Mouse (Mus musculus): Measurements from ENCODE around the gene Gmeb2. TPM values are rescaled to one million over a fixed set of nuclear protein-coding genes. Genes with fewer than 3 reads are reported as not detected.

Gmeb2 gene
- polyA plus RNA-seq, 1 experiment from 2014 or later, result 22.3 TPM

DNA sequence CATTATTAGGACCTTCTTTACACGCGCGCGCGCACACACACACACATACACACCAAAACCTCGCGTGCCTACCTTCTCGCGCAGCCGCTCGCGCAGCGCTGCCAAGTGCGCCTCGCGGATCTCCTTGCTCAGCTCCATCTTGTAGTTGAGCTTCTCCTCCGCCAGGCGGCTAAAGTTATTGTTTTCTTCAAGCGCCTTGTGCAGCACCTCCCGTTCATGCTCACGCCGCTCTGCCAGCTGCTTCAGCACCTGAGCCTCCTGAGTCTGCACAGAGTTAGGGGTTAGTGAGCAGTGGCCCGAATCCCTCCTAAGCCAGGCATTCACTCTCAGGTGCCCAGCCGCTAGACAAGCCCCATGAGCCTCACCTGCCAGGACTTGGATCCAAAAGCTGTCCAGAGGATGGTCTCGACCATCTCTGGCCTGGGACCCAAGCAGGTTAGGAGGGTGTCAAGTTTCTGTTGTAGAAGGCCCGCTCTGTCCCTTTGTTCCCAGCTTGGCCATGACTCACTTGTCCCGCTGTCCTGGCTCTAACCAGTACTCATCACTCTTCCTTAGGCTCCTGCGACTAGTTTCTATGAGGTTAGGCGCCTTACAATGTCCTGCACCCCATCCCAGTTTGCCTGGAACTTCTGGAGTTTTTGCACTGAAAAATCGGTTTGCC is 19.4 kb upstream of the Gmeb2 start:
- no peak overlapping the region for H3K4me3 ChIP-seq (replicated peaks)
- H3K4me2 ChIP-seq, result peak overlapping the region; percentile 22
- peaks cover 43% of the 10 kb centered on the region for H3K36me3 ChIP-seq (replicated peaks)
- H3K27ac ChIP-seq, result no peak overlapping the region
- H3K4me1 ChIP-seq, result peaks cover 15% of the 10 kb centered on the region; the same call in 1 of the 2 replicates
- 12% methylated on average over 30 of the region's 30 CpGs for WGBS
- no peaks in the 10 kb centered on the region for H3K9me3 ChIP-seq
- peaks cover 36% of the 10 kb centered on the region for H3K27me3 ChIP-seq
- ATAC-seq (ENCODE audit: low FRiP score), result peak; percentile 68
- H3K9ac ChIP-seq, result no peak overlapping the region

DNA sequence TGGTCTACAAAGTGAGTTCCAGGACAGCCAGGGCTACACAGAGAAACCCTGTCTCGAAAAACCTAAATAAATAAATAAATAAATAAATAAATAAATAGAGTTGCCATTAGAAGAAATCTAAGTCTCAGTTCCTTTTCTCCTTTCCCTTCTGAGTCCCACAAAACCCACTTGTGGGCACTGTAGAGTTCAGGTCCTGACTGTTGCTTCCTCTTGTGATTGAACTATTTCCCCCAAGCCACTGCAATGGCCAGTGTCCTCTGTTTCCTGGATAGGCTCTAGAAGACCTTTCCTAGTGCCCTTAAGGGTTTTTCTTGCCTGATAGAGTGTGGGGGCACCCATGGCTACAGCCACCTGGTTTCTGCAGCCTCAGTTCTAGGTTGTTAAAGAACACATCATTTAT is 17.1 kb upstream of the Gmeb2 start:
- peaks cover 31% of the 10 kb centered on the region for H3K27me3 ChIP-seq
- H3K9ac ChIP-seq, result no peak overlapping the region
- peaks cover 55% of the 10 kb centered on the region for H3K36me3 ChIP-seq (replicated peaks)
- peaks cover 10% of the 10 kb centered on the region; the same call in 1 of the 2 replicates for H3K4me1 ChIP-seq
- no peak overlapping the region for H3K27ac ChIP-seq
- no peak overlapping the region for H3K4me2 ChIP-seq
- H3K4me3 ChIP-seq (replicated peaks), result no peak overlapping the region
- no peaks in the 10 kb centered on the region for H3K9me3 ChIP-seq
- WGBS, result 83% methylated on average over 1 of the region's 1 CpGs
- no peak for ATAC-seq (ENCODE audit: low FRiP score)

DNA sequence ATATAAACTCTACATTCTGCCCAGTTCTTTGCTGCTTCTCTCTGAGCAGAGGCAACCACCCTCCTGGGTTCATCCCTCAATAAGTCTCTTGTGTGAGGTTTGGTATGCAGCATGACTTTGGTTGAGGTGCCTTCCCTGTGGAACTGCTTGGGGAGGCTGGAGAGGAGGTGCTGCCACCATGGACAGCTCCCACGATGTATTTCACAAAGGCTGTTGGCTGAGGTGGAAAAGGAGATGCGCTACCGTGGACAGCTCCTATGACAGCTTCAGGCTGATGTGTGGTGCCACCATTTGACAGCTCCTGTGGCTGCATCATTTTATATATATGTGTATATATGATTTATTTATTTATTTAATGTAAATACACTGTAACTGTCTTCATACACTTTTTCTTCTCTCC is 14.2 kb upstream of the Gmeb2 start:
- Histone ChIP-seq H3K27ac (no peak overlapping the region), H3K9me3 (no peaks in the 10 kb centered on the region), H3K27me3 (peaks cover 17% of the 10 kb centered on the region), H3K36me3 (replicated peaks) (peaks cover 37% of the 10 kb centered on the region), H3K4me3 (replicated peaks) (no peak overlapping the region), H3K9ac (no peak overlapping the region), H3K4me1 (peaks cover 5% of the 10 kb centered on the region; the same call in 1 of the 2 replicates), H3K4me2 (no peak overlapping the region)
- ATAC-seq (ENCODE audit: low FRiP score), result no peak
- WGBS, result 38% methylated on average over 3 of the region's 3 CpGs

DNA sequence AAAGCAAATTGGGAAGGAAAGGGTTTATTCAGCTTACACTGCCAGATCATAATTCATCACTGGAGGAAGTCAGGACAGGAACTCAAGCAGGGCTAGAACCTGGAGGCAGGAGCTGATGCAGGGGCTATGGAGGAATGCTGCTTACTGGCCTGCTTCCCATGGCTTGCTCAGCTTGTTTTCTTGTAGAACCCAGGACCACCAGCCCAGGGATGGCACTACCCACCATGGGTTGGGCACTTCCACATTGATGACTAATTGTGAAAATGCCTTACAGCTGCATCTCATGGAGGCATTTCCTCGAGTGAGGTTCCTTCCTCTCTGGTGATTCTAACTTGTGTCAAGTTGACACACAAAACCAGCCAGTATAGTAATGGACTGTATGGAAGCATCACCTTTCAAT is 3.1 kb upstream of the Gmeb2 start:
- H3K4me1 ChIP-seq, result peaks cover 21% of the 10 kb centered on the region
- H3K4me2 ChIP-seq, result no peak overlapping the region
- 94% methylated on average over 1 of the region's 1 CpGs for WGBS
- no peak overlapping the region for H3K4me3 ChIP-seq (replicated peaks)
- no peak overlapping the region for H3K9ac ChIP-seq
- ATAC-seq (ENCODE audit: low FRiP score), result no peak
- no peaks in the 10 kb centered on the region for H3K27me3 ChIP-seq
- no peaks in the 10 kb centered on the region for H3K9me3 ChIP-seq
- no peak overlapping the region for H3K27ac ChIP-seq
- peaks cover 6% of the 10 kb centered on the region; the same call in 1 of the 2 replicates for H3K36me3 ChIP-seq (replicated peaks)

DNA sequence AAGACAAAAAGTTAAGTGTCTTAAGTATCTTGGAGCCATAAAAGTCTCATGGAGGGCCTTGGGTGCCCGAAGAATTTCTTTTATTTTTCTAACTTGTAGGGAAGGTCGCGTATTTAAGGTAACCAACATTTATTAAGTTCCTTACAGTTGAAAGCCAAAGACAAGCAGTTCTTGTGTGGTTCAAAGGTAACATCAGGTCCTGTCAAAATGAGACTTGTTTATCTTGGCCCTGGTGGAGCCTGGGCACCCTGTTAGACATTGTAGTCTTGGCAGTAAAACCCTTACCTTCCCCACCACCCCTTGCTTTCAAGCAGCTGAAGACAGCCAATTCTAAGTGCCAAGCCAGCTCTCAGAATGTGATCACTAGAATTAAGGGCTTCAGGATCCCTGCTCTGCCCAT is 856 bp upstream of the Gmeb2 start:
- Histone ChIP-seq H3K36me3 (replicated peaks) (peaks cover 10% of the 10 kb centered on the region; the same call in 1 of the 2 replicates), H3K9me3 (no peaks in the 10 kb centered on the region), H3K27ac (no peak overlapping the region), H3K4me3 (replicated peaks) (peak overlapping the region; percentile 68), H3K9ac (peak overlapping the region; percentile 56; the same call in 1 of the 2 replicates), H3K4me1 (peaks cover 21% of the 10 kb centered on the region), H3K4me2 (peak overlapping the region; percentile 62), H3K27me3 (no peaks in the 10 kb centered on the region)
- no peak for ATAC-seq (ENCODE audit: low FRiP score)
- 88% methylated on average over 3 of the region's 3 CpGs for WGBS

DNA sequence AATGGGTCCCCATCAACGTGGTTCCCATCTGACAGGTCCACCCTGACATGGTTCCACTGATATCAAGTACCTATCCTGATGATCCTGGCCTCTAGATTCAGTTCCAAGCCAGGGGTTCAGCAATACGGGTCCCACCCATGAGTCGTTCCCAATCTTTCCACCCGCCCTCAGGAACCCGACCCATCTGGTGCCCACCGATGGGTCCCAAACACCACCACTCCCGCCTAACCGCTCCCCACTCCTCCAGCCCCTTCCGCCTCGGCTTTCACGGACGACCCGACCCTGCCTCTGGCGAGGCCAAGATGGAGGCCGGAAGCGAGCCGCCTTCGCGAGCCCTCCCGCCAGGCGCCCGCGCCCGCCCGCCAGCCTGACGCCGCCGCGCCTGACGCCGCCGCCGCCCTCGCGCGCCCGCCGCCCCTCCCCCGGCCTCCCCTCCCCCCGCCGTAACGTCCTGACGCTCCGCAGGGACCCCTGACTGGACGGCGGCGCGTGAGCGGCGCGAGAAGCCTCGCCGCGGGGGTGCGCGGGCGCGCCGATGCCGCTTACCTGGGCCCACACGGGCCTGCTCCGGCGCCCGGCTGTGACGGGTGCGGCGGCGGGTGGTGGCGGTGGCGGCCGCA is 387 bp downstream of the Gmeb2 start:
- Histone ChIP-seq H3K36me3 (replicated peaks) (peaks cover 16% of the 10 kb centered on the region), H3K4me3 (replicated peaks) (peak overlapping the region; percentile 68), H3K27ac (peak overlapping the region; percentile 97), H3K4me1 (peaks cover 21% of the 10 kb centered on the region), H3K9ac (peak overlapping the region; percentile 85), H3K9me3 (no peaks in the 10 kb centered on the region), H3K27me3 (no peaks in the 10 kb centered on the region), H3K4me2 (peak overlapping the region; percentile 69)
- WGBS, result 0% methylated on average over 50 of the region's 71 CpGs
- peak; percentile 86 for ATAC-seq (ENCODE audit: low FRiP score)

DNA sequence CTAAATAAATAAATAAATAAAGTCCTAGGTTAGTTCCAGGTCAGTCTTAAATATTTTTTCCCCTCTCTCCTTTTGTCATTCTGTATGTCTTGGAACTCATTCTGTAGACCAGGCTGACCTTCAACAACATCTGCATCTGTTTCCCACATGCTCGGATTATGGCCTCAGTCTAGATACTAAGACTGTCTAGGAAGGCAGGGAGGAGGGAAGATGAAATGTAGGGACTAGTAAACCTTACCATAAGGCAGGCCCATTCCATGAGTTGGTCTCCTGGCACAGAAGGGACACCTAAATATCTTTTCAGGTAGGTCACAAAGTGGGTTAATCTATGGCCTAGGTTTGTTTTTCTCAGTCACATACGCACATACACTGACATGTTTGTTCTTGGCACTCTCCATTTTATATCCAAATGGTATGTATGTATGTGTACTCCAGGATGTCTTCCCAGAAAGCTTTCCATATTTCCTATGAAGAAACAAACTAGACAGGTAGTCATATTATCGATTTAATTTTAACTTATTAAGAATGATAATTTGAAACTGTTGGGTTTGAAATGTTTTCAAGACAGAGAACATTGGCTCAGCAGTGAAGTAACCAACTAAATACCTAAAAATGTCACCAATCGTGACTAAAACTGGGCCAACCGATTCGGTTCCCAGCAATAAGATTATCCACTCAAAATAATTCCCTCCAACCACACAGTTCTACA is 1.1 kb downstream of the Gmeb2 start:
- Histone ChIP-seq H3K4me3 (replicated peaks) (peak overlapping the region; percentile 68), H3K4me2 (peak overlapping the region; percentile 69), H3K27ac (peak overlapping the region; percentile 97), H3K27me3 (no peaks in the 10 kb centered on the region), H3K9ac (peak overlapping the region; percentile 85), H3K4me1 (peaks cover 21% of the 10 kb centered on the region), H3K36me3 (replicated peaks) (peaks cover 22% of the 10 kb centered on the region), H3K9me3 (no peaks in the 10 kb centered on the region)
- ATAC-seq (ENCODE audit: low FRiP score), result no peak
- 64% methylated on average over 6 of the region's 6 CpGs for WGBS

DNA sequence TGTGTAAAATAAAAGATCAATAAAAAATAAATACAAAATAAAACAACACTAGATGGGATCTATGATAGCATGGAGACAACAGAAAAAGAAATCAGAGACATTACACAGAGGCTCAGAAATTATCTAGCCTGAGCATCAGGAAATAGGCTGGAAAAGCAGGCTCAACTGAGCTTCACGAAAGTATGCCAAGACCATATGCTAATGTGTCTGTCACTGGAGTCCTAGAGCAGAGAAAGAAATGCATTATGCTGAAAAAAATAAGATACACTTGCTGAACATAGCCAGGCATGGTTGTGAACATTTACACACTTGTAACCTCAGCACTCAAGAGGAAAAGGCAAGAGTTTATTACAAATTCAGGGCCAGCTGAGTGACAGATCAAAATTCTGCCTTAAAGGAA is 7.9 kb downstream of the Gmeb2 start:
- no peak overlapping the region for H3K4me3 ChIP-seq (replicated peaks)
- no peaks in the 10 kb centered on the region for H3K27me3 ChIP-seq
- no peaks in the 10 kb centered on the region for H3K9me3 ChIP-seq
- no peaks in the 10 kb centered on the region for H3K4me1 ChIP-seq
- H3K9ac ChIP-seq, result no peak overlapping the region
- H3K36me3 ChIP-seq (replicated peaks), result peaks cover 65% of the 10 kb centered on the region
- ATAC-seq (ENCODE audit: low FRiP score), result no peak
- no peak overlapping the region for H3K4me2 ChIP-seq
- no peak overlapping the region for H3K27ac ChIP-seq
- 69% methylated on average over 1 of the region's 1 CpGs for WGBS

DNA sequence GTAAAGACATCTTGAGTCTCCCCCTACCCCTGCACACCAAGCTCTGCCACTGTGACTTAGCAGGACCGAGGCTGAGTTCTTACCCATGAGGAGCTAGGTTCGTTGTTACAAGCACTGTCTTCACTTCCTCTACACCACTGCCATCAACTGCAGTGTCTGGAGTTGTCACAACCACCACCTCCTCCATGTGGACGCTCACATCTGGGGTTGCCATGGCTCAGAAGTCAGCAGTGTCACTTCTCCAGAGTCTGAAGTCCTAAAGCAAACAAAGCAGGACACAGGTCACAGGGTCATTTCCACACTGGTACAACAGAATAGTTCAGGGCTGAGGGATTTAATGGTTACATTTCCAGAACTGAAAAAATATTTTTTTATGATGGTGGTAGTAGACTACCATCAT is 10.0 kb downstream of the Gmeb2 start:
- Histone ChIP-seq H3K27me3 (no peaks in the 10 kb centered on the region), H3K9me3 (no peaks in the 10 kb centered on the region), H3K4me2 (no peak overlapping the region), H3K27ac (no peak overlapping the region), H3K9ac (no peak overlapping the region), H3K4me1 (no peaks in the 10 kb centered on the region), H3K4me3 (replicated peaks) (no peak overlapping the region), H3K36me3 (replicated peaks) (peaks cover 68% of the 10 kb centered on the region)
- ATAC-seq (ENCODE audit: low FRiP score), result no peak
- 88% methylated on average over 3 of the region's 3 CpGs for WGBS

DNA sequence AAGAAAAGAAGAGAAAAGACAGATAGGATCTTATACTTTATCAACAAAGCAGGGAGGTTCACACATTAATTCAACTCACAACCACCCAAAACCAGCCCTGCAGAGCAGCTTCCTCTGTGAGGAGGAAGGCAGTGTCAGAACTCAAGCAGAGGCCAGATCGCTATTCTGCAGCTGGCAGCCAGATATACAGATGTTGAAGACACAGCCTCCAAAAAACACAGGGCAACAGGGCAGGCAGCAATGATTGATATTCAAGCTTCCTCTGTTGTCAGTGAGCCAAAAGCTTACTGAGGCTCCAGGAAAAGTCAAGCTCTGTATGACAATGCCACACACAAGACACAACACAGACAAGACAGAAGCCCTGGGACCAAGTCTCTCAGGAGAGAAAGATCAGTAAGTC is 11.1 kb downstream of the Gmeb2 start:
- whole genome bisulfite sequencing, result 90% methylated on average over 1 of the region's 1 CpGs
- H3K36me3 ChIP-seq (replicated peaks), result peaks cover 64% of the 10 kb centered on the region
- H3K27me3 ChIP-seq, result no peaks in the 10 kb centered on the region

DNA sequence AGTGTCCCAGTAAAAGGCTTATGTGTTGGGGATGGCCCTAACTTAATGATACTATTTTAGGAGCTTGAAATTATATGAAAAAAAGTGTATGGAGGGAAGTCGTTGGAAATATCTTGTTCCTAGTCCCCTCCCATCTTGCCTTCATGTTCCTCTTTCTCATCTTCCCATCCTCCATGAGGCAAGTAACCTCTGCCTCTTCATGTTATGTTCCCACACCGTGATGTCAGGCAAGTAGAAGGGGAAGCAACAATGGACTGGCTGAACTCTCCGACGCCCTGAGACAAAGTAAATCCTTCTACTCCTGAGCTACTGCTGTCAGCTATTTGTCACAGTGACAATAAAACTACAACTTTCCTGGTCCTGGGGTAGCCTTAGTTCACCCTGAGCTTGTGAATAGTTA is 13.2 kb downstream of the Gmeb2 start:
- no peaks in the 10 kb centered on the region for H3K27me3 ChIP-seq
- H3K9me3 ChIP-seq, result no peaks in the 10 kb centered on the region
- 82% methylated on average over 4 of the region's 4 CpGs for WGBS
- peaks cover 76% of the 10 kb centered on the region for H3K36me3 ChIP-seq (replicated peaks)
- no peak for ATAC-seq (ENCODE audit: low FRiP score)
- H3K4me1 ChIP-seq, result no peaks in the 10 kb centered on the region
- no peak overlapping the region for H3K27ac ChIP-seq
- no peak overlapping the region for H3K4me2 ChIP-seq
- no peak overlapping the region for H3K4me3 ChIP-seq (replicated peaks)
- no peak overlapping the region for H3K9ac ChIP-seq

More for the DNA sequence above, 11.1 kb downstream of the Gmeb2 start:
- no peak overlapping the region for H3K4me3 ChIP-seq (replicated peaks)
- H3K9me3 ChIP-seq, result no peaks in the 10 kb centered on the region
- H3K4me1 ChIP-seq, result no peaks in the 10 kb centered on the region
- ATAC-seq (ENCODE audit: low FRiP score), result no peak
- no peak overlapping the region for H3K9ac ChIP-seq
- no peak overlapping the region for H3K4me2 ChIP-seq
- H3K27ac ChIP-seq, result no peak overlapping the region

DNA sequence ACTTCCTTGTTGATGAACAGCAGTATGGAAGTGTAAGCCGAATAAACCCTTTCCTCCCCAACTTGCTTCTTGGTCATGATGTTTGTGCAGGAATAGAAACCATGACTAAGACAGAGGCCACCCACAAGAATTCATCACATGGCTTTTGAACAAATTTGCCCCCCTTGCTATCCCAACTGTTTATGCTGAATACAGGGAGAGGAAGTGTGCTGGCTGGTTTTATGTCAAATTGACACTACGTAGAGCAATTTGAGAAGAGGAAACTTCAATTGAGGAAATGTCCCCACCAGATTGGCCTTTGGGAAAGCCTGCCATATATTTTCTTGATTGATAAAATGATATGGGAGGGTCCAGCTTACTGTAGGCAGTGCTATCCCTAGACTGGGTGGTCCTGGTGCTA is 14.0 kb downstream of the Gmeb2 start:
- Histone ChIP-seq H3K4me3 (replicated peaks) (no peak overlapping the region), H3K9me3 (no peaks in the 10 kb centered on the region), H3K36me3 (replicated peaks) (peaks cover 72% of the 10 kb centered on the region), H3K9ac (no peak overlapping the region), H3K27me3 (no peaks in the 10 kb centered on the region), H3K4me2 (no peak overlapping the region), H3K4me1 (no peaks in the 10 kb centered on the region), H3K27ac (no peak overlapping the region)
- ATAC-seq (ENCODE audit: low FRiP score), result no peak
- WGBS, result 95% methylated on average over 2 of the region's 2 CpGs
